Mouse (Mus musculus) midbrain, embryonic 16.5 days (tissue): ENCODE data around the gene Rab4b. TPM values are rescaled to one million over a fixed set of nuclear protein-coding genes. Genes with fewer than 3 reads are reported as not detected.

ENCODE experiments used
- ATAC-seq: fragments of 200-750 bp; cut with Nextera tagmentation; 2 replicates; pipeline ENCODE4 v1.8.0; 2017; ENCODE audit warnings: moderate TSS enrichment
- H3K27ac ChIP-seq: fragments of 300-500 bp; sonication (generic); 2 replicates; pipeline ENCODE4 v1.5.1; 2014; ENCODE audit warnings: mild to moderate bottlenecking, low read length, mixed read lengths
- H3K27me3 ChIP-seq: fragments of 300-500 bp; sonication (generic); 2 replicates; pipeline ENCODE4 v1.6.1; 2014; ENCODE audit warnings: low read depth, low read length, mixed read lengths; ENCODE audit not compliant: control insufficient read depth, insufficient read depth
- H3K36me3 ChIP-seq: fragments of 300-500 bp; sonication (generic); 2 replicates; pipeline ENCODE4 v1.6.1; 2014; ENCODE audit warnings: mild to moderate bottlenecking, low read length, moderate library complexity, mixed read lengths; ENCODE audit not compliant: control insufficient read depth, insufficient read depth
- H3K4me1 ChIP-seq: fragments of 300-500 bp; sonication (generic); 2 replicates; pipeline ENCODE4 v1.6.1; 2014; ENCODE audit warnings: mild to moderate bottlenecking, low read length, mixed read lengths; ENCODE audit not compliant: control insufficient read depth, insufficient read depth
- H3K4me2 ChIP-seq: fragments of 300-500 bp; sonication (generic); 2 replicates; pipeline ENCODE4 v1.6.1; 2014; ENCODE audit warnings: mild to moderate bottlenecking, low read length, mixed read lengths
- H3K4me3 ChIP-seq: fragments of 300-500 bp; sonication (generic); 2 replicates; pipeline ENCODE4 v1.5.1; 2014; ENCODE audit warnings: low read depth, mild to moderate bottlenecking, low read length, moderate library complexity, mixed read lengths
- H3K9ac ChIP-seq: fragments of 300-500 bp; sonication (generic); 2 replicates; pipeline ENCODE4 v1.6.1; 2014; ENCODE audit warnings: low read depth, low read length, mixed read lengths
- H3K9me3 ChIP-seq: fragments of 300-500 bp; sonication (generic); replicated peaks from 2 replicates; pipeline ENCODE4 v1.6.1; 2014; ENCODE audit warnings: mild to moderate bottlenecking, low read length, mixed read lengths; ENCODE audit not compliant: control insufficient read depth, poor library complexity, severe bottlenecking
- WGBS: fragments of 180-500 bp; shearing (Covaris S2); extraction: QIAGEN DNeasy Blood & Tissue Kit; methylation state at CpG from one replicate; pipeline ENCODE4 v1.1.7; 2014; 5-methylcytosine and 5-hydroxymethylcytosine counted together
- polyA plus RNA-seq: library from polyadenylated mRNA; unstranded; fragments of >200 nt; fragmentation: Nextera tagmentation; extraction: Ambion mirVana; gene quantifications from 2 replicates; pipeline ENCODE4 v1.2.1, GENCODE M21; 2015

Gene Rab4b
- polyA plus RNA-seq, 1 experiment from 2014 or later: 104 TPM

- 85% methylated on average over 7 of the region's 7 CpGs for WGBS
- no peak for ATAC-seq
- peaks cover 14% of the 10 kb centered on the region for H3K36me3 ChIP-seq
Measured at GRCm38 (mm10) chr7:27218586-27218985, 39.9 kb upstream of the Rab4b start.

GRCm38 (mm10) chr7:27212626-27213025 lies 33.9 kb upstream of the Rab4b start:
- Histone ChIP-seq H3K4me3 (no peak overlapping the region), H3K36me3 (peaks cover 40% of the 10 kb centered on the region), H3K9ac (no peak overlapping the region), H3K4me1 (no peaks in the 10 kb centered on the region), H3K4me2 (no peak overlapping the region), H3K9me3 (no peaks in the 10 kb centered on the region), H3K27ac (no peak overlapping the region), H3K27me3 (no peaks in the 10 kb centered on the region)
- WGBS: 91% methylated on average over 2 of the region's 2 CpGs
- ATAC-seq: no peak

More at GRCm38 (mm10) chr7:27218586-27218985, 39.9 kb upstream of the Rab4b start:
- no peak overlapping the region for H3K4me2 ChIP-seq
- no peaks in the 10 kb centered on the region for H3K27me3 ChIP-seq
- H3K9me3 ChIP-seq: no peaks in the 10 kb centered on the region
- H3K4me3 ChIP-seq: no peak overlapping the region
- no peak overlapping the region for H3K27ac ChIP-seq
- H3K4me1 ChIP-seq: peaks cover 5% of the 10 kb centered on the region
- no peak overlapping the region for H3K9ac ChIP-seq

GRCm38 (mm10) chr7:27203730-27204449 lies 25.2 kb upstream of the Rab4b start:
- ATAC-seq: no peak
- WGBS: 96% methylated on average over 8 of the region's 8 CpGs
- no peaks in the 10 kb centered on the region for H3K4me1 ChIP-seq
- H3K36me3 ChIP-seq: peaks cover 25% of the 10 kb centered on the region
- no peak overlapping the region for H3K4me3 ChIP-seq
- no peak overlapping the region for H3K27ac ChIP-seq
- no peak overlapping the region for H3K4me2 ChIP-seq
- H3K9me3 ChIP-seq: no peaks in the 10 kb centered on the region
- no peaks in the 10 kb centered on the region for H3K27me3 ChIP-seq
- no peak overlapping the region for H3K9ac ChIP-seq

GRCm38 (mm10) chr7:27198779-27199178 lies 20.1 kb upstream of the Rab4b start:
- no peak overlapping the region for H3K27ac ChIP-seq
- H3K4me3 ChIP-seq: no peak overlapping the region
- peaks cover 18% of the 10 kb centered on the region for H3K4me1 ChIP-seq
- no peak overlapping the region for H3K4me2 ChIP-seq
- ATAC-seq: no peak
- WGBS: 93% methylated on average over 8 of the region's 8 CpGs
- H3K36me3 ChIP-seq: 0 out of 2 replicates have a peak, but pooled peaks cover 4% of the 10 kb centered on the region
- no peaks in the 10 kb centered on the region for H3K27me3 ChIP-seq
- H3K9ac ChIP-seq: no peak overlapping the region
- no peaks in the 10 kb centered on the region for H3K9me3 ChIP-seq

- ATAC-seq: no peak
- no peak overlapping the region for H3K4me2 ChIP-seq
- no peaks in the 10 kb centered on the region for H3K9me3 ChIP-seq
- H3K9ac ChIP-seq: no peak overlapping the region
- no peak overlapping the region for H3K4me3 ChIP-seq
- H3K27ac ChIP-seq: no peak overlapping the region
- H3K4me1 ChIP-seq: peaks cover 22% of the 10 kb centered on the region
- peaks cover 7% of the 10 kb centered on the region; the same call in 1 of the 2 replicates for H3K36me3 ChIP-seq
- no peaks in the 10 kb centered on the region for H3K27me3 ChIP-seq
Measured at GRCm38 (mm10) chr7:27198355-27198754, 19.7 kb upstream of the Rab4b start.

- Histone ChIP-seq H3K36me3 (peaks cover 10% of the 10 kb centered on the region; the same call in 1 of the 2 replicates), H3K4me2 (no peak overlapping the region), H3K4me1 (peaks cover 27% of the 10 kb centered on the region), H3K9me3 (no peaks in the 10 kb centered on the region), H3K9ac (no peak overlapping the region), H3K27me3 (no peaks in the 10 kb centered on the region), H3K27ac (no peak overlapping the region), H3K4me3 (no peak overlapping the region)
- no peak for ATAC-seq
- 91% methylated on average over 8 of the region's 8 CpGs for WGBS
Measured at GRCm38 (mm10) chr7:27197634-27198033, 18.9 kb upstream of the Rab4b start.

- Histone ChIP-seq H3K9ac (no peak overlapping the region), H3K36me3 (peaks cover 11% of the 10 kb centered on the region), H3K4me1 (peaks cover 27% of the 10 kb centered on the region), H3K4me2 (no peak overlapping the region), H3K9me3 (no peaks in the 10 kb centered on the region), H3K27me3 (no peaks in the 10 kb centered on the region), H3K4me3 (no peak overlapping the region), H3K27ac (no peak overlapping the region)
- no peak for ATAC-seq
- 86% methylated on average over 3 of the region's 3 CpGs for WGBS
Measured at GRCm38 (mm10) chr7:27197136-27197535, 18.4 kb upstream of the Rab4b start.

- Histone ChIP-seq H3K9ac (peak within 1 kb of the TSS; percentile 91), H3K27ac (peak within 1 kb of the TSS; percentile 97), H3K4me3 (peak within 1 kb of the TSS; percentile 91), H3K4me1 (peaks cover 27% of the 10 kb centered on the region), H3K36me3 (peaks cover 21% of the 10 kb centered on the region), H3K27me3 (no peaks in the 10 kb centered on the region), H3K4me2 (peak within 1 kb of the TSS; percentile 85), H3K9me3 (no peaks in the 10 kb centered on the region)
- 1% methylated on average over 64 of the region's 64 CpGs for WGBS
- peak; percentile 98 for ATAC-seq
Measured at GRCm38 (mm10) chr7:27195681-27196611, 17.2 kb upstream of the Rab4b start, which contains the start of the genes BC024978 and Snrpa. TSS of gene BC024978 (plus strand) at chr7:27195781. TSS of gene Snrpa (minus strand) at chr7:27196271.
